Mouse (Mus musculus): ENCODE measurements around the gene Rab7b. TPM values are rescaled to one million over a fixed set of nuclear protein-coding genes. Genes with fewer than 3 reads are reported as not detected.

Gene Rab7b
- total RNA-seq, 2 experiments from 2014 or later, result 13.2 to 13.3 TPM

DNA sequence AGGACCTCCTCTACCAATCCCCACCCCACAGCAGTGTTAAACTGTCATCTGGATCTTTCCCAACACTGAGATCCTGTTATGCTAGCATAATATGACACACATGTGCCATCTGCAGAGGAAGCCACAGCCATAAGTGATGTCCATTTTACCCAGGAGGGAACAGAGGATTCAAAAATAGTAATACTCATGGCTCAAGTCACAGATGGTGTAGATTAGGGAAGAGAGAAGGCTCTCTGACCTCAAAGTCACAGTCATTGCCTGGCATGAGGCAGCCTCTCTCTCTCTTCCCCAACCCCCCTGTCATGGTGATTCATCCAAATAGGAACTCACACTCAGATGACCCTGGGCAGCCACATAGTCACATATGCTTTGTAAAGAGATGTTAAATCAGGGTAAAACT, 2.9 kb downstream of the Rab7b start:
- DNase-seq (ENCODE audit: low spot score in 2 of 2), result no peak

DNA sequence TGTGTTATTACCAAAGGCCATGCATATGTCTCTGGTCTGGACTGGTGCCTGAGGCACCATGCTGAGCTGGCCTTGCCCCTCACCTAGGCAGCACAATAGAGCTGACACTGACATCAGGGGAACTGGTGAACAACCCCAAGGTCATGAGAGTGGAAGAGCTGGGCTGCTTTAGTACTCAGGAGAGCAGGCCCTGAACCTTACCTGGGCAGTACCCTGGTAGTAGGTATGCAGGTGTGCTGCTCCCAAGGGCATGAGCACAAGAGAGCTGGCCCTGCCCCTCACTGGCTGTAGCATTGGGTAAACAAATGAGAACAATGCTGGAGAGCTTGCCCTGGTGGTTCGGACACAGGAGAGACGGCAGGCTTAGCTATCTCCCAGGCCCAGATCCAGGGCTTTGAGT, 6.8 kb downstream of the Rab7b start:
- no peak for DNase-seq (ENCODE audit: low spot score in 2 of 2)

DNA sequence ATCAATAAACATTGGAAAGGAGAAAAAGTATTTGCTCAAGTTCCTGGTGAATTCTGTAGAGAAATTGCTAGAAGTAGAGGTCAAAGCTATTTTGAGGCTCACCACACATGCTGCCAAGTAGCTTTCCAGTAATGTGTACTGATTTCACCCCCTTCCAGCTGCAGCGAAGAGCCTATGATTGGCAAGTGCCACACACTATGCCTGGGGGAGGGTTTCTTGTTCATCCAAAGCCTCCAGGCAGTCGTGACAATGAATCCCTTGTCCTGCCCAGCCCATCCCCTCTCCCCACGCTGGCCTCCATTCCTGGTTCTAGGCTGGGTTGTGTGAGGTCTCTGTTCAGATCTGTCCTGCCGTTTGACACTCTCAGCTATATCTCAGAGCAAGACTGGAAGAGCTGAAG, 7.8 kb downstream of the Rab7b start:
- no peak for DNase-seq (ENCODE audit: low spot score in 2 of 2)

DNA sequence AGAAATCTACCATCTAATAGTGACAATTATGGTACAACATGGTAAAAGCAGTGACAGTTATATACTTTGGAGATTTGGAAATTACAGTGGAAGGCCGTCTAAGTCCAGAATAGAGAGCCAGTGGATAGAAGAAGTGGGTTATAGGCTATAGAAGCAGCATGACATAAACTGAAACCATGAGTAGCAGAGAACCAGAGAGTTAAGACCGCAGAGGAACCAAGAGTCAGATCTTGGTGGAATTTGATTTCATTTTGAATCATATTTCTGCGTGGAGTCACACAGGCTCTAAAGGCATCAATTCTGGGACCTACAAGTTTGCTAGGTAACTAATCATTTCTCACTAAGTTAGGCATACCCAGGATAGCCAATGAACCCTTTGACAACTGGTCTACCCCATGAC, 10.3 kb downstream of the Rab7b start:
- no peak for DNase-seq (ENCODE audit: low spot score in 2 of 2)

DNA sequence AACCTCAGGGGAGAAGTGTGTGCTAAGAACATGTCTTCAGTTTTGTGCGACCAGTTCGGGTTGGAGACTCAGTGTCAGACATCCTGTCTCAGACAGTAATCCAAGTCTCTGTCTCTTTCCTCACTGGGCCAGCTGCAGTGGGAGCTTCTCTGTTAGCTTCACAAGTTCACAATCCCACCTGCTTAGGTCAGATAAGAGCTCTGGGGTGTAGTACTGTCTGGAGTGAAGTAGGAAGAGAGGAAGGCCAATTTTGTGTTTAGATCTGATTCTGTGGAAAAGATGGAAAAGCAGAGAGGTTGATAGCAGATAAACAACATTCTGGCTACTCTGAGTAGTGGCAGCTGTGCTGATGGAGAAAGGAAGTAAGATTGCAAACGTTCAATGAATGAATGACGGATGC, 11.1 kb downstream of the Rab7b start:
- no peak for DNase-seq (ENCODE audit: low spot score in 2 of 2)

DNA sequence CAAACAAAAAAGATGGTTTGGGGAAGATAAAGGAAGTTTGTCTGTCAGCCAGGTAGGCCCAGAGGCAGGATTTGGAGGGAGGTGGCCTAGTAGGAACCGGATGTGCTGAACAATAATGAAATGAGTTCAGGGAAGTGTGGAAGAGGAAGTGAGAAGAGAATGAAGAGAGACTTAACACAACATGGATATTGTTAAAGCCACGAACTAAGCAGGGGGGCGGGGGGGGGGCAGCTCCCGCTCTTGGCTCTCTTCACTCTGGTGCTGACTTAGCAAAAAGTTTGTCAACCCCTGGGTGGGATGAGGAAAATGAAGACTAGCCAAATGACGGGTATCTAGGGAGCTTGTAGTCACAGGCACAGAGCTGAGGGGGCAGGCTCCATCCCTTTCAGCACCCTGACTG, 12.0 kb downstream of the Rab7b start:
- DNase-seq (ENCODE audit: low spot score in 2 of 2), result no peak

DNA sequence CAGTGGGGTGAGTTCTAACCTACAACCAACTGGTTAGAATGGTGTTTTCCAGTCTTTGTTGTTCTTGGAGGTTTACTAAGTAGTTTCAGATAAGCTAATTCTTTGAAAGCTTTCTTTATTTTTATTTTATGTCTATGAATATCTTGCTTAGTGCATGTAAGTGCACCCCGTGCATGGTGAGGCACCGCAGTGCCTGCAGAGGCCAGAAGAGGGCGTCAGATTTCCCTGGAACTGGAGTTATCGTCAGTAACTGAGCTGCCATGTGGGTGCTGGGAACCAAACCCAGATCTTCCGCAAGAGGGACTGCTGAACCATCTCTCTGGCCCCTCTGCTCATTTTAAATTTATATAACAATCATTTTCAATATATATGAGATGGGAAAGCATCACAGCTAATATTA, 12.9 kb downstream of the Rab7b start:
- no peak for DNase-seq (ENCODE audit: low spot score in 2 of 2)

DNA sequence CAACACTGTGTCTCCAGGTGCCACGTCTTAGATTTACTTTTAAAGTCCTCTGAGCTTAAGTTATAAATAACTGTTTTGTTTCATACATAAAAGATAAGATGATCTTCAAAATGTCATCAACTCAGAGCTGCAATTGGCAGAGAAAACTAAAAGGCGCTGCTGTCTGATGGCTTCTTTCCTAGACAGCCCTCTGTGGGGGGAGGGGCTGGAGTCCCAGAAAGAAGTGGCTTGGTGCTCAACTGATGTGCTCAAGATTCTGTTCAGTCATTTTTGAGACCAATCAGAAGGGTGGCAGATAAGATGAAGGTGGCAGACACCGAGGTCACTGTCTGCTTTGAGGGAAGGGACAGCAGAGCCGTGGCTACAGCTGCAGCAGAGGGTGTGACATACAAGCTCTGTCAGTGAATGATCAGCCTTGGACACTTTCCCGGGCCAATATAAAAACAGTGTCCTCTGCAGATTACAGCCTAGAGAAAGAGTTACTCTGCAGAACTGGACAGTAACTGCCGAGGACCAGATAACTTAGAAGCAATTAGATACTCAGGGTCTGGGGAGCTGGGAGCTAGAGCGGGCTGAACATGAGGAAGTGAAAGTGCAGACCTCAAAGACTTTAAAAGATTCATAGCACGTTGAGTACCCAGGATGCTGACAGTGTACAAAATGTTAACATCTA, 13.7 kb downstream of the Rab7b start:
- no peak for DNase-seq (ENCODE audit: low spot score in 2 of 2)

DNA sequence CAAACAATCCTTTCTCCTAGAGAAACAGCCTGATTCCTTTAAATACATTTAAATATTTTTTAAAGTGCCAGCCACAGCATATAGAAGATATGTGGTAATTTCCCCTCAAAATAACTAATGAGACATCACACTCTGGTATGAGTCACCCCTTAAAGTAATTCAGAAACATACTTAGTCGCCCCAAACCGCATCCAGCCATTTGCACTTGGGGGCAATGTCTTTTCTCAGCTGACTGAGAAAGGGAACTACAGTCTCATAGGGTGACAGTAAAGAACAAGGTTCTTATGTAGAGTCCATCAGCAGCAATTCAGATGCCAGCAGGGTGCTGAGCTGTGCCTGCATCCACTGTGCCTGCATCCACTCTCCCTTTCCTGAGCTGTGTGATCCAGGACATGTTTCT, 15.0 kb downstream of the Rab7b start:
- no peak for DNase-seq (ENCODE audit: low spot score in 2 of 2)

DNA sequence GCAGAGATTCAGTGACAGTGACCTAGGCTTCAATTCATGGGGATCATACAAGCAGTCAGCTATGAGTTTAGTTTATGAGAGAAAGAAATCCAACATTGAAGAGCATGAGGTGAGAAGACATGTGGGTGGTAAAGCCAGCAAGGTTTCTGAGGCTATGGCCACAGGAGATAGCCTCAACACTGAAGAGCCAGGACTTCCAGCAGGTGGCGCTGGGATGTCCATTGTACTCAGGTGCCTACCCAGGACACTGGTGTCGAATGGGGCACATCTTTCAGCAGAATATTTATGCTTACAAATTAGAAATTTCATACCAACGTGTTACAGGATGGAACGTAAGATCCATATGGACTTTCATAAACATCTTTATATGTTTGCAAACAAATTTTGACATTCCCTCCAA, 19.8 kb downstream of the Rab7b start:
- peak in 1 of 2 experiments; percentile 50 for DNase-seq (ENCODE audit: low spot score in 2 of 2)

DNA sequence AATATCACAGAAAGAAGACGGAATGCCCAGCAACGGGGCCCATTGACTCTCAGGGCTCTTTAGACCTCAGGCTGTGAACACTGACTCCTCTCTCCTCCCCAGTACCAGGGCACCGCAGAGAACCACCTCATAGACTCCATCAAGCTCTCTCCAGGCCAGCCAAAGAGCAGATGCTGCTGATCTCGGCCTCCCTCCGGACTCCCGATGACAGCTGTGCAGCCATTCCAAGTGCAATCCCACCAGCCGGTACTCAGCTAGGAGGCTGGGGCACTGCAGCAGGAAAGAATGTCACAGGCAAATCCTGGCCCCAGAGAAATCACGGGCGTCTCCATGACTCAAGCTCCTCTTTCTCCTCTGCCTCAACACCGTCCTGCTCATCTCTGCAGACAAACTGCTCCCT, 23.0 kb downstream of the Rab7b start:
- DNase-seq (ENCODE audit: low spot score in 2 of 2), result peak in 1 of 2 experiments; percentile 7

DNA sequence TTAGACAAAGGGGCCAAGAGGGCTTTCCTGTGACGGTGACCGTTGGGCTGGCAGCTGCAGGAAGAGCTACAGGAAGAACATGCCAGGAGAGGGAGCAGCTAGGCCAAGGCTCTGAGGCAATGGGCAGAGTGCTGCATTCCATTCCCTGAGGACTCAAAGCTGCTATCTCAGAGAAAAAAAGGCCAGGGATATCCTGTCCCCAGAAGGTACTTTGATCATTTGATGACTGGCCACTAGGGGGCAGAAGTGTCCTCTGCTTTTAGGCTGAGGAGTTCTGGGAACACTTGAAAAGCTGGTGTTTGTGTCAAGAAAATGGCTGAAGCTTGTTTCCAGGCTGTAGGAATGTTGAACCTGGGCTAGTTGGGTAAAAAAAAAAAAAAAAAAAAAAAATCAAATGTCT, 23.9 kb downstream of the Rab7b start:
- DNase-seq (ENCODE audit: low spot score in 2 of 2), result peak; percentile 74 to 85

DNA sequence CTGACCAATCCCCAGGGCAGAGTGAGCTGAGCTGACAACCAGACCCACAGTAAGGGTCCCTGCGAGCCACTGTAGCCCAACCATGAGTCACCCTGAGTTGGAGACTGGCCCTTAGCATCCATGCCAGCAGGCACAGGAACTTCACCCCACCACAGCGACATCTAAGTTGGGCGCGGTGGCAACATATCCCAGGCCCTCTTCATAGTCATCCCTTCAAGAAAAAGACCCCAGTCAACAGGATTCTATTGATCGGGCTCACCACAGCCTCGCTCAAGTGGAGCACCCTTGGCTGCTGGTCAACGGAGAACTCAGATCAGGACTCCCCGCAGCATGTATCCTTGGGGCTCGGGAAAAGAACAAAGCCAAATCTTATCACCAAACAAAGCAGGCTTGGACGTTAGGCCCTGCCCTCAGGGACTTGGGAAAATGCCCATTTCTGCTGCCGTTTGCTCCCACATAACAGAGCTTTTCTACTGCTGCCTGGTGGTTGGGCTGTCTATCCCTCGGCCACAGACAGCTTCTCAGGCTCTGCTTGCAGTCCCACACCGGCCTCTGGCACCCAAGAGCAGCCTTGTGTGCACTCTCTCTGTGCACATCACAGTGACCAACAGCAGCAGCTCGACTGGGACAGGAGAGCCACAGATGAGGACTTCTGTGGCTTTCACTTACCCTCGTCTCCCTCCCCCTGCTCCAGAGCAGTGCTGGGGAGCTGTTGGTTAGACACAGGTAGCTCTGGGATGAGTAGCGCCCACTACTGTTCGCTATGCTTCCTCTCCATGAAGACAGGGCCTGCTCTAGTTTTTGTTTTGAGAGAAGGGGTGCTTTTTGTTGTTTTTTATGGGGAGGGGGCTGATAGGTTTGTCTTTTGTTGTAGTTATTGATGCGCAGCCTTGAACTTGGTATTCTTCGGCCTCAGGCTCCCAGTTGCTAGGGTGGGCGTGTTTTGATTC, 26.2 kb downstream of the Rab7b start:
- DNase-seq (ENCODE audit: low spot score in 2 of 2), result peak in 1 of 2 experiments; percentile 12

DNA sequence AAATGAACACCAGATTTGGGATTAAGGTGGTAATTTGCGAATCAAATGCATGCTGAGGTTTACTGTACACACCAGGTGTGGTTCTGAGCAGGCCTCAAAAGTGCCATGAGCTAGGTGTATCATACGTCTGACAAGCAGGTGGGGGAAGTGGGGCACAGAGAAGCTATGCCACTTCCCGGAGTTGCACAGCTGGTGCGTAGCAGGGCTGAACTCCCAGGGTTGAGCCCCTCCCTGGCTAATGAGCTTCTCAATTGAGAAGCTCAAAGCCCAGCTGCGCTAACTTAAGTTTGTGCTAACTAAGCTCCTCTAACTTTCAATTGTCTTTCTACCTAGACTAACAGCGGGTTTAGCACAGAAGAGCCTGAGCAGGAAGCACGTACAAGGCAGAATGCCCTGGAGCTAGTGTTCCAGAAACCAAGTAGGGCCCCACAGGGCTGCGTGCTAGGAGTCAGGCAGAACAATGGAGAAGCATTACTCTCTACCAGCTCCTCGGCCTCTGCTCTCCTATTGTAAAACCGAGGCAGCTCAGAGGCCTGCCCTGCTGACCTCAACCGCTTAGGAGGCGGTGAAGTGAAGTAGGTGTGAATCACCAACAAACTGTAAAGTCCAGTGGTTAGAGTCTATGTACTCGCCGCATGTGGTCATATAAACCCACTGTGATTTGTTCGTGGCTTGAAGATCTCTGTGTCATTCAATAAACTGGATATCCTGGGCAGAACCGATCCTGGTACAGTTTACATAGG, 30.6 kb downstream of the Rab7b start:
- no peak for DNase-seq (ENCODE audit: low spot score in 2 of 2)

DNA sequence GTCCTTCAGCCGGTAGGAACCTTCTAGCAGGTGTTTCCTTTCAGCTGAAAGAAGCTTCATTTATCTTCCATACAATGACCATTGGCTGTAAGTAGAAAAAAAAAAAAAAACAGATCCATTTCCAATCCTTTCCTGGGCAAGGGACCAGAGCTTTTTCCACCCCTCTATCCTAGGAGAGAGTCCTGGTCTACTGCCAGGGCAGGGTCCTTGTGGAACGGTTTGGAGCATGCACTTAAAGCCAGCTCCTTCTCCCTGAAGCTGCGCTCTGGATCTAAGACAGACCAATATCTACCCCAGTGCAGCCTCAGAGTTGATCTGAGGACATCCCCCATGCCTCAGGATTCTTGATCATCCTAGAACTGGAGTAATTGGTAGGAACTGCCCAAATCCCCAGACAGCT, 33.5 kb downstream of the Rab7b start:
- peak; percentile 37 to 59 for DNase-seq (ENCODE audit: low spot score in 2 of 2)

DNA sequence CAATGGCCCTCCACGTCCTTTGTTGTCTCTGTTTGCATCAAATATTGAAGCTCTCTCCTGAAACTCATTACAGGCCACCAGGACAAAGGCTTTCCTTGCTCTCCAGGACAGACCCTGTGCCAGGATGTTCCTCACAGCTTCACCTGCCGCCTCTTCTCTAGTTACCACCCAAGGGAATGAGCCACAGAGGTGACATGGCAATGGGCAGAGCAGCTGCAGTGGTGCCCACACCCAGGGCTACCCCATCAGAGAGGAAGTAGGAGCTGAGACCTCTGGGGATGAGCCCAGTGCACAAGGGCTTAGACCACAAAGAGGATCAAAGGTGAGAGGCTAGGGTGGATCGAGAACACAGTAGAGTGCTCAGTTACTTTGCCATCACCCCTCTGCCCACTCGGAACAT, 35.1 kb downstream of the Rab7b start:
- DNase-seq (ENCODE audit: low spot score in 2 of 2), result no peak

DNA sequence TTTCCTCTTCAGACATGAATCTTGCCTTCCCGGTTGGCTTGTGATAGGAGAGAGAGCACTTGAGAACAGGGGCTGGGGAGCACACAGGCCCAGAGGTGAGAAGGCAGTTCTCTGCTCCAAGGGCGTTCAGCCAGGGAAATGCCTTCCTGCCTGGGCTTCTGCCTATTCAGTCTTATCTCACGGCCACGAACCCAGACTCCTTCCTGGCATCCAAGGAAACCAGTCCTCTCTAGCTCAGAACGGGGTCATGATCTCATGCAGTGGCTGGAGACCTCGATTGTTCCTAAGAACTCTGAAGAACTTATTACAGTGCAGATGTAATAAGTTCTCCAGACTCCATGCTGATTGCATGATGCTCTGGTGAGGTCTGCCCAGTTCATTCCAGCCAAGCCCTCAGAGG, 38.1 kb downstream of the Rab7b start:
- DNase-seq (ENCODE audit: low spot score in 2 of 2), result no peak

DNA sequence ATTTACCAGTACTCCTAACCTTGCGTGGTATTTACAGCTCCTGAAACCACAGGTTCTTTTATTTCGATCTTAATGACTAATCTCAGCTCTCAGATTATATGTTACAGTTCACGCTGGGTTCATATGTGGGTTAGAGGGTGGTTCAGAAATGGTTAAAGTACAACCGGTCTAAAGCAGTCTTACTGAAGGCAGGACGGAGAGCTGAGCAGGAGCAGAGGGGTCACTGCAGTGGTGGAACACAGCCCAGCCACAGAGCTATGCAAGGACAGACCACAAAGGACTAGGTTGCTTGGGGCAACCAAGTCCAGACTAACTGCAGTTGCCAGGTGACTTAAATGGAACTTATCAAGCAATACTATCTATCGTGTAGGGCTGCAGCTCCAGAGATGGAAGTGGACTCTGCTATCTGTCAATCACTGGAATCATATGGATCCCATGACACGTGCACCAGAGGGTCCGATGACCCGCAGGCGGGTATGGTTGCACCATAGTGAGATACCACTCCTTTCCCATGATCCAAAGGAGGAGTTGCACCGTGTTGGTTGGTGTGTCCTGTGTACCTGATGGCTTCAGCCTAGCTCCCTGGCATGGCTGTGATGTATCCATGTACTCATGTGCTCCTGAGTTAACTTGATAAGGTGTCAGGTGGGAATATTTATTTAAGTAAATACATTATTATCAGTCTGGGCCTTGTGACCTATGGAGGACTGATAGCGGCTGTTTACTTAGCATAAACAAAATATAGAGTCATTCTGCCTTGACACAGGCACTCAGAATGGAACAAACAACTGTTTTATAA, 42.3 kb downstream of the Rab7b start:
- no peak for DNase-seq (ENCODE audit: low spot score in 2 of 2)

DNA sequence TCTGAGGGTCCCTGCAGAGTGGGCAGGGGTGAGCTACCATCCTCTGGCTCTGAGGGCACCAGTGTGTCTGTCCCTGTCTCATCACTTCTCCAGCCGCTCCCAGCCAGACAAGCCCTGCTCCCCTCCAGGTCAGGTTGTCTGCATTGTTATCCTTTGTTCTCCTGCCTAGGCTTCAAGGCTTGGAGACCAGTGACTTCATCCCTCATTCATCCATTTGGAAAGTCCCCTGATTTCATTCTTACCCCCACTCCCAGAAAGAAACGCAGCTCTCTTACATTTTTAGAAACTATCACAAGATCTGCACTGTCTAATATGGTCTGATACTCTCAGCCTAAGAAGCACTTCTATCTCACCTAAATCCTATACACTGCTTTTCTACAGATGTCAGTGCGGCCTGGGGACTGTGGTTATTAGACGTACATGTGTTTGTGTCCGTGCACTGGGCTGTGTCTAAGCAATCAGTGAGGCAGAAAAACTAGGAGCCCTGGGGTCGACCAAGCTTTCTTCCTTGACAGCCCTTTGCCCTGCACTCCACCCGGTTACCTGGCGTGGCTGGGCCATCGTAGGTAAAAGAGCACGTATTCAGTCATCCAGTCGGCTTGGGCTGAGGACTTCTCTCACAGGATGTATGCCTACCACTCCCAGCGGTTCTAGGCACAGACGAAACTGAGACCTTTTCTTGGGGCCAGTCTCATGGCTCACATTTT, 45.1 kb downstream of the Rab7b start:
- no peak for DNase-seq (ENCODE audit: low spot score in 2 of 2)

DNA sequence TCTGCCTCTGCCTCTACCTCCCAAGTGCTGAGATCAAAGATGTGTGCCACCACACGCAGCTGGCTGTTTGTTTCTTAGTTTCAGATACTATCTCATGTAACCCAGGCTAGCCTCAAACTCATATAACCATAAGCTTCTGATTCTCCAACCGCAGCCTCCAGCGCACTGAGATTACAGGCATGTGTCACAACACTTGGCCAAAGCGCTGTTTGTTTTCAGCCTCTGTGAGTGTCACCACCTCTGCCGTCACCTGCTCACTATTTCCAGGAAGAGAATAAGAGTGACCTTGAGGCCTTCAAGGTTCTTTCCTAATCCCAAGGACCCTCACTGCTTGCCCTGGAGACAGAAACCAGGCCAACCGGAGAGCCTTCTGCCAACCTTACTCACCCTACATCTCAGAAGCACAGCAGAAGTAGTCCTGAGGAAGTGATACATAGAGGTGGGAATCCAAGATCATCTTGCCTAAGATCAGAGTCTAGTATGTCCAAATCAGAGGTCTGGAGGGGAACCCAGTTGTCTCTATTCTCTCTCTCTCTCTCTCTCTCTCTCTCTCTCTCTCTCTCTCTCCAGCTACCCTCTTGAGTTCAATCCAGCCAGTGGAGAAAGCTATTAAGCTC, 46.3 kb downstream of the Rab7b start:
- no peak for DNase-seq (ENCODE audit: low spot score in 2 of 2)
